Mouse (Mus musculus): ENCODE measurements at regions not wholly inside any gene's neighbourhood (a gene's known extent, or its start where the extent isn't known, plus 50 kb on each side); places are given as distances from the start of the nearest gene placed in this dataset.

DNA sequence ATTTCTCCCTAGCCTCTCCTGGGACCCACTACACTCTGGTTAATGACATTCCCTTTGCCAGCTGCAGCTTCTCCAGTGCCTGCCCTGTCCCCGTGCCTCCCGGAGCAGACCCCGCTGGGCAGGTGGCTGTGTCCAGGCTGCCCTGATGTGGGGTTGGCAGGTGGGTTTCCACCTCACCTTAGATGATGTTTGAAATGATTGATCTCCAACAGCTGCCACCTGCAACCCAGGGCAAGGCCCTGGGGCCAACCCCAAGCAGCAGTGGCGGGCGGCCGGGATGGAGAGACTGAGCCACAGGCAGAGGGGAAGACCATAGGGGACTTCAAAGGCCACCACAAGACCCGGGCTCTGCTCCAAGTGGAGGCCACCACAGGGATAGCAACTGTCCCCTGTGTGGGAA is 93.6 kb upstream of the Mvb12b start:
- DNase-seq: no peak

DNA sequence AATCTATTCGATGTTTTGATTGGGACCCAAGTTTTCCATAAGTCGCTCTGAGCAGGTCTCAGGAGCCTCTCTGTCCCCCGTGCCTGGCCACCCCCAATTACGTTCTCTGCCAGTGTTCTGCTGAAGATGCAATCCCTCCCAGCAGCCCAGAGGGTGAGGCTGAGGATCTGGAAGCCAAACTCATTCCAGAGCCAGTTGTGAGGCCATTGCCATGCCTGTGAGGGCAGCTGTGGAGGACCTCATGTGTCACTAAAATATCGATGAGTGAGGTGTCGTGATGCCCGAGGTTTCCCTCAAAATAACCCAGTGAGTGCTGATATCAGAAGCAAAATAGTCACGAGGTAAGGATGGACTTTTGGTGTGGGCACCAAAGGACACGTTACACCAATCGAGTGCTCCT is 93.1 kb upstream of the Mvb12b start:
- DNase-seq: no peak

DNA sequence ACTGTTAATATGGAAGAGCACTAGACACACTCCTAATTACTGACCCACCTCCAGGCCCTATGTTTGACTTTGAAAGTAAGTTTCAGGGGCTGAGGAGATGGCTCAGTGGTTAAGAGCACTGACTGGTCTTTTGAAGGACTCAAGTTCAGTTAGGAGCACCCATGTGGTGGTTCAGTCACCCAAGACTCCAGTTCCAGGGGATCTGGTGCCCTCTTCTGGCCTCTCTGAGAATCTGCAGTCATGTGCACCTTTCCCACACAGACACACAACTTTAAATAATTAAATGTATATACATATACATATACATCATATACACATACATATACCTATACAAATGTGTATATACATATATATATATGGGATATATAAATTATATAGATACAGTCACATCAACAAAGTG is 91.5 kb upstream of the Mvb12b start:
- no peak for DNase-seq

DNA sequence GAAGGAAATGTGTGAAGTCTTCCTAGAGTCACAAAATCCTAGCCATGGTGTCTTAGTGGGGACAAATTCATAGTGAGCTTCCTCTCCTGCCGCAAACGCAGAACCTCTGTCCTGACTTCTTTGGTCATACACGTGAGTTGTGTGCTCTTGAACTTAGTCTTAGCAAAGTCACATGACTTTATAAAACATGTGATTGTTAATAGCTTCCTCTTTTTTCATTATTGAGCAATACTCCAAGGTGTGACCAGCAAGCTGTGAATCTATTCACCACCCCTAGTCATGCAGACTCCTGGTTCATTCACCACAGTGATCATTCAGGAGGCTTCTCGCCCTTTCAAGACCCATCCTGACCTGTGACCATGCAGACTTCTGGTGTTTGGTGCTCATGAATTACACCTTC is 90.8 kb upstream of the Mvb12b start:
- DNase-seq: no peak

DNA sequence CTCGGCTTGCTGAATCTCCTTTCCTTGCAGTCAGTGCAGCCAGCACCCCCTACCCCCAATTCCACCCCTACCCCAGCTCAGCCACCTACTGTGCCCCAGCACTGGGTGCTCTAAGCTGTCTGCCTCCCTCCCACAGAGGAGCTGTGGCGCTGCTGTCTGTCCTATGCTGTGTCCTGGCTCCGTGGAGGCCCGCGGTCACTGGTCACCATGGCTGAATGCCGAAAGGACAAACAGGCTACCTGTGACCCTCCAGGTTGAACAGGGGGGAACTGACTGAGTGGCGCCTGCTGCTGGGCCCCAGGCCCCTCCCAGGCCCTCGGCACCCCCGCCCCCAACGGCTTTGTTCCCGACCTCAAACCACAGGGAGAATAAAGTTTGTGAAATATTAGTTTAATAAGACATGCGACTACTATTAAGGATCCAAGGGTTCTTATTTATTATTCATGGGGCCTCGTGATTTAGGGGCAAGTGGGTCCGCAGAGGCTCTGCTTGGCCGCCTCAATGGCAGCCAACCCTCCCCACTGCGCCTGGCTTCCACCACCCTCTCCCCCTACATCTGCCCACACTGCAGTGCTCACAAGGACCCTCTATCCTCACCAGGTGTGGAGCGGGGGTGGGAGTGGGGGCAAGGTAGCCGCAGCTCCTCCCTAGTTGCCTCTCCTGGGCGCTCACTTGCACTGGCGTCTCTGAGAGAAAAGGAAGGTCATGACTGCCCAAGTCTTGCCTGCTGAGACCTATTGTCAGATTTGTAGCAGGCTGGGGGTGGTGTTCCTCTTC is 90.0 kb upstream of the Mvb12b start:
- DNase-seq: no peak

DNA sequence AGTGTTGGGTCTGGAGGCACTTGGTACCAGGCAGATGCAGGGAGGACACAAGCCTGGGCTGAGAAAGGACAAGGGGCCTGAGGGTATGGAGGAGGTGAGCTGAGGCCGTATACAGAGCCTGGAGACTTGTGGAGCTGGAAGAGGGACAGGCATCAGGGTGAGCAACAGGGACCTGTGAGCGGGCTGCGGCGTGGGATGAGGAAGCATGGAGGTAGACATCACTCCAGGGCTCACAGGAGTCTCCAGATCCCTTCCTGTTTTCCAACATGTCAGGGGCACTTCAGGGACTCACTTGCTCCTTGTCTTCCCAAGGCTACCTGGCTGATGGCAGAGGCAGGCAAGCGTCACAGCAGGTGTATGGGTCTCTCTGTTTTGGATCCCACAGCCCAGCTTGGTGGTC is 89.4 kb upstream of the Mvb12b start:
- no peak for DNase-seq

DNA sequence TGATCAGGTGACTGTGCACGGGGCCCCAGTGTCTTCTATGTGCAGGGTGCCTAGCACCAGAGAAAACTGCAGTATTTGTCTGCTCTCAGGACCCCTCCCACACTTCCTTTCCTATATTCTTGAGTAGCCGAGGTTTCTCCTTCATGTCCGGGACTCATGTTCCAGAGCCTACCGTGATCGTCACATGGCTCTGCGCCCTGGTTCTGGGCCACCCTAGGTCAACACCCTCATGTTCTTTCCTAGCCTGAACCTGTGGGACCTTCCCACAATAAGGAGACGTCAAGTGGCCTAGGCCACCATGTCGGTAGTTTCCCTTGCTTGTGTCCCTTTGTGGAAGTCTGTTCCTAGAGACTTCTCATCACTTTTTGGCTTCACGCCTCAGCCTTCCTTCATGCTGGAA is 88.4 kb upstream of the Mvb12b start:
- DNase-seq: no peak

DNA sequence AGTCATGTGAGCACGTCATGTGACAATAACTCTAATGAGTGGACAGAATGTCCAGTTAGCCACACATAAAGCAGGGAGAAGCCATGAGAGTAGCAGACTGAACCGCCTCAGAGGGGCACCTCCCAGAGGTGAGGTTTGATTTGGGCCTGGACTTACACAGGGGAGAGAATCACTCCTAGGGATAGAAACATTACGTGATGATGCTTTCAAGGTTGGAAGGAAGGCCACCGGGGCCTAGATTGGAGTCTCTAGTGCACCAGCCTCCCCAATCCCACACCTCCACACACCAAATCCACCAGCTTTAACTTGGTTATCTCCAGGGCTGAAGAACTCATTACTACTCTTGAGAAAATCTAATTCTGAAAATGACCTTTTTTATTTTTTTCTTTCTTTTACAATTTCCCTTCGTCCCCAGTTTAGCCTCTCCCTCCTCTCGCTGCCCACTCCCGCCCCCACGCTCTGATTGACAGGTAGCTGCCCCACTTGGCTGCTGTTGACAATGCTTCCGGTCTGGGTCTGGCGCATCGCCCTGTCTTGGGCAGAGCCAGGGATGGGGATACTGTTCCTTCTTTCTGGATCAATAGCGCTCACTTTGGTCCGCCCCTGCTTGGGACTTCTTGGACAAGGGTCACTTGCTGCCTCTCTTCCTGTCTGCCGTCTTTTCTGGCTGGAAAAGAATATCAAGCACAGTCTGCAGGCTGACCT is 87.8 kb upstream of the Mvb12b start:
- no peak for DNase-seq

DNA sequence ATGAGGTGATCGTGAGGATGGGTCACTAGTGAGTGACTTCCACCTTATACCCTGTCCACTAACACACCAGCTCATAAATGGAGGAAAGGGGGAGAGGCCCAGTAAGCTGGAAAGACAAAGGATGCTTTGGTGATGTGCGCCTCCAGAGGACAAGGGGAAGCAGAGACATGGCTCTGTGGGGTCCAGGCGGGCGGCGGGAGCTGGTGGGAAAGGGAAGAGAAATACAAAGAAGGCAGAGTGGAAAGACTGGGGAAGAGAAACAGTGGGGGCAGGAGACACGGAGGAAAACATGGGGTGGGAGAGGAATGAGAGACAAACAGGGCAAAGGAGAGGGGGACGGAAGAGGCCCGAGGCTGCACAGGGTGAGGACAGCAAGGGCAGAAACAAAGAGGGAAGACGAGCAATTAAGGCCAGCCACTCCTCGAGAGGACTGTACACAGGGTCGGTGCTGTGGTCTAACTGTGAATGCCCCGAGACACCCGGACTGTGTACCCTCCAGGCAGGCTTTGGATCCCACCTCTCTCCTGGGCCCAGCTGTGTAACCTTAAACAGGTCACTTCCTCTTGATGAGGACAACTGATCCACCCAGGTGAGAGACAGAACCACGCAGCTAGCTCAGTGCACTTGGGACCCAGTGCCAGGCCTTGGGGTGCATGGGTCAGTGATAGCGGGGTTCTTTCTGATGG is 87.1 kb upstream of the Mvb12b start:
- DNase-seq: no peak

DNA sequence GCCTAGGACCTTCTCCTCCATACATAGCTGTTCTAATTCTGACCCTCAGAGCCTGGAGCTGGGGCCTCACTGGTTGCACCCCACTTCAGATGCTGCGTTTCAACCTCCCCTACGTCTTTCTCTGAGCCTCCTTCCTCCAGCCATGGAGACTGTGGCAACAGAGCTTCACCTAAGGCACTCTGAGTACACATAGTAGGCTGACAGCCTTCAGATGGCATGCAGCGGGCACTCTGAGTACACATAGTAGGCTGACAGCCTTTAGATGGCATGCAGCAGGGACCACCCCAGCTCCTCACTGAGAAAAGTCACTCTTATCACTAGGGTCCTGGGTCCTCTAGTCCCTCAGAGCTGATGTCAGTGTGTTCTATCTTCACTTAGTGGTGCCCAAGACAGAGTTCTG is 86.3 kb upstream of the Mvb12b start:
- DNase-seq: no peak

DNA sequence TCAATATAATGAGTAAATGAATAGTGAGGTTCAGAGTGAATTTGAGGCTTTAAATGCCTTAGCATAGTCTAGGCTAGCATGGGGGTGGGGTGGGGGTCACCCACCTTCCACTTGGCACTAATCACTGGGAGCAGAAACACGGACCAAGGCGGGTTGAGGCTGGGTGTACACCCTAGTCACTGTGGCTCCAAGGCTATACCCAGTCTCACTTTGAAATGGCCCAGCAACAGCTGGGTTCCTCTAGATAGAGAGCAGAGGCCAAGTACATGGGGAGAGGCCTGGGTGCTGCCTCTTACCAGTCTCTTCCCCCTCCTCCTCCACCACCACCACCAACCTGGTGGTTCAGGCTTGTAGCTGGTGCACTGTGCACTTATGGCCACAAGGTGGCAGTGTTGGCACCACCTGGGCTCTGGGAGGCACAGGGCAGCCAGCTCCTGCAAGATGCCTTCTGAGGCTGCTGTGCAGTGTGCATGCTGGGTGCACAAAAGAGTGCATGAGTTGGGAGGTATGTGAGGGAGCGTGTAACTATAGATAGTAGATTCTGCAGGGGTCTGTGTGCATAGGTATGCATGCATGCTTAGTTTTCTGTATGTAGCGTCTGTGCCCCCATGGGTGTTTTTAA is 85.6 kb upstream of the Mvb12b start:
- peak; percentile 86 for DNase-seq

DNA sequence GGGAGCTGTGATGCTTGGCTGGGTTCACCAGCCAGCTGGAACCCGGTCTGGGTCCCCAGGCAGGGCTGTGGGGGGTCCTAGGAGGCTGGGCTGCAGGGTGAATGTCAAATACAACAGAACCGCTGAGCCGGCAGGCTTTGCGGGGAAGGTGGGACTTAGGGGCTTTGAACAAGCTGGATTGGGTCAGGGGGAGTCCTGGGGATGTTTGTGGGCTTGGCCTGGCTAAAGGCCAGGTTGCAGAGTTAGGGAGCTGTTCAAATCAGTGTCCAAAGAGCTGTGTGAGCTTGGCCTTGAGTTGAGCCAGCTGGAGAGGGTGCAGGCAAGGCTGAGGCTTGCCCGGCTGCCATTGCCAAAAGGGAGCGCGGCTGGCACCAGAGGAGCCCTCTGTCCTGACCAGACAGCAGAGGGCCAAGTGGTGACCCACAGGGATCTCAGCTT is 79.3 kb upstream of the Mvb12b start:
- DNase-seq: peak; percentile 37

DNA sequence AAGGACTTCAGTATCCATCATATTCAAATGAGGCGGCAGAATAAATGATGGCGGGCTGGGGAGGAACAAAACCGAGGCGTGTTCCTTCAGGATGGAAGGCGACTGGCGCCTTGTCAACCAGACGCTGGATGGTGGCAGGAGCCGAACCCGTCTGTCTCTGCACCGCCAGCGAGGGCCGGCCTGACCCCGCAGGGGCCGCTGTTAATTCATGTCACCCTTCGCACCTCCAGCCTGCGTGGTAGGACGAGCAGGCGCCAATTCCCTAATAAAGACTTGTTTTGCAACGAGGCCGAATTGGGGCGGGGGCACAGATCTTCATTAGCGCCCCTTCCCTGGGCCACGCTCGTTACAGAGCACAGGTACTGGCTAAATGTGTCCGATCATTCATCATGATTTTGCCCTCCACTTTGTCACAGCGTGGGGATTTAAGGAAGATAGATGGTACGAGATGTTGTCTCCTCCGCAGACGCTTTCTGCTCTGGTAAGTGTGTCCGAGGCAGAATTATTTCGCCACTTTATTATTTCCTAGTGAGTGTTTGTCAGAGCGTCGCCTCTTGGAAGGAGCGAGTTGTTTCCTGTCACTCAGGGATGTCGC is 78.7 kb upstream of the Mvb12b start:
- peak; percentile 50 for DNase-seq

DNA sequence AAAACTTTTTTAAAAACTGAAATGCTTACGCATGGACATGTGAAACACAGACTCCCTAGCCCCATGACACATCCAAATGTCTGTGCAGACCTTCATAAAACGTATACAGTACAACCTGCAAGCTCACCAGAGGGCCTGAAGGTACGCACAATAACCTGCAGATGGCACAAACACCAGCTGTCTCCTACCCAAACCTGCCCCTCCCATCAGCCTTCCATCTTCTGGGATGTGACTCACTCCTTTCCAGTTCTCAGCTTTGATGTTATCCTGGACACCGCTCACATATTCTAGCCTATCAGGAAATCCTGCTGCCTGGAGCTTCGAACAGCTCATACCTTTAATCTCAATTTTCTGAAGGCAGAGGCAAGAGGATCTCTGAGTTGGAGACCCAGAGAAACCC is 76.3 kb upstream of the Mvb12b start:
- DNase-seq: no peak

DNA sequence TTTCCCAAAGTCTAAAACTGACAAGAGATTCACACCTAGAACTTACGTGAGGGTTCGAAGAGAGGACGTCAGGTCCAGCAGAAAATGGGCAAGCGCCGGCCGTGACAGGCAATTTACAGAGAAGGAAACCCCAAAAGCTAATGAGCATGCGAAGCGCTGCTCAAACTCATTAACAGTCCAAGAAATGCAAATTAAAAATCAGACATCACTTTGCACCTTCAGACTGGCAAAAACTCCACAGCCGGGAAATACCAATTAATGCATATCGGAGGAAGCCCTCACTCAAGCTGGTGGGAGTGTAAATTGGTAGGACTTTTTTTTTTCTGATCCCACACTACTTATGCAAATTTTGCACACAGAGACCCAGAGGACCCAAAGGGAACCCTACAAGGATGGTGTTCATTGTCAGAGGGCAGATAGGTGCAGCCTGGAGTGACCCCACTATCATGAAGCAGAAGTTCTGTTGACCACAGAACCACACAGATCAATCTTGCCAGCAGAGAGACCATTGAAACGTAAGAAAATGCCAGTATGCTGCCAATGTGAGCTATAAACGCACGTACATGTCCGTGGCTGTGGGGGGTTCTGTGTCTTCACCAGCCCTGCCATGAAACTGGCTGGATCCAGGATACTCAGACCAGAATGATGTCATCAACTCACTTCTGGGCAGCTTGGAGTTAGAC is 74.8 kb upstream of the Mvb12b start:
- DNase-seq: no peak

DNA sequence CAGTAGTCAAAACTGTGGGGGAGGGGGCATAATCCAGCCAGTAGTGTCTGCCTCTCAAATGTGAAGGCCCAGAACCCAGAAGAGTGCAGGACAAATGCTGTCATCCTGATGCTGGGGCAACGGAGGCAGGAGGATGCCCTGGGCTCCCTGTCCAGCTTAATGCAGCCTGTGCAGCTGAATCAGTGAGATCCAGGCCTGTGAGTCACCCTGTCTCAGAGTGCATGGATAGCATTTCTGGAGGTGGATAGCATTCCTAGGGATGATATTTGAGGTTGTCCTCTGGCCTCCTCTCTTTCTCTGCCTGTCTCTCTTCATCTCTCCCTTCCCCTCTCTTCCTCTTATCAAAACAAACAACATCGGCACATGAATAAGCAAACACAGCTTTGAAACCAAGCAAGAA is 73.8 kb upstream of the Mvb12b start:
- DNase-seq: no peak

DNA sequence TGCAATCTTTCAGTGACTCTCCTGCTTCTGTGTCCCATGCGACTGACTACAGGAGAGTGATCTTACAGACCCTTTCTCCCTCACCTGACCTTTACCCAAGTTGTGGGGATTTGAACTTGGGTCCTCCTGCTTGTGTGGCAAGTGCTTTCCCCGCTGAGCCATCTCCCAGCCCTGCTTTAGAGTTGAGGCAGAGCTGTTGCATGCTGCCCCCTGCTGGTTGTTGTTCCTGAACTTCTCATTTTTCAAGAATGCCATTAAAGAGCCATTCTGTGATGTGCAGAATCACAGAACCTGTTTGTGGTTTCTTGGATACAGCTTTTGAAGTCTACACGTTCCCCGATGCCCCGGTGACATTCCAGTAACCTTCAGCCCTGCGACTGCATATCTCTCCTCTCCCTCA is 70.0 kb upstream of the Mvb12b start:
- peak; percentile 67 for DNase-seq

DNA sequence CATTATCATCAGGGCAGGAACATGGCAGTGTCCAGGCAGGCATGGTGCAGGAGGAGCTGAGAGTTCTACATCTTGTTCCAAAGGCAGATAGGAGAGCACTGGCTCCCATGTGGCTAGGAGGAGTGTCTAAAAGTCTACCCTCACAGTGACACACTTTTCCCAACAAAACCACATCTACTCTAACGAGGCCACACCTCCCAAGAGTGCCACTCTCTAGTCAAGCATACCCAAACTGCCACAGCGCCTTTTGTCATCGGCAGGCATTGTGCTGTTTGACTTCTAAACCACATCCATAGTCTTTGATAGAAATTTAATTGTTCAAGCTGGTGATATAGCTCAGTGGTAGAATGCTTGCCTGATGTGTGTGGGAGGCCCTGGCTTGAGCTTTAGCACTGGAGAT is 56.6 kb upstream of the Mvb12b start:
- DNase-seq: no peak

DNA sequence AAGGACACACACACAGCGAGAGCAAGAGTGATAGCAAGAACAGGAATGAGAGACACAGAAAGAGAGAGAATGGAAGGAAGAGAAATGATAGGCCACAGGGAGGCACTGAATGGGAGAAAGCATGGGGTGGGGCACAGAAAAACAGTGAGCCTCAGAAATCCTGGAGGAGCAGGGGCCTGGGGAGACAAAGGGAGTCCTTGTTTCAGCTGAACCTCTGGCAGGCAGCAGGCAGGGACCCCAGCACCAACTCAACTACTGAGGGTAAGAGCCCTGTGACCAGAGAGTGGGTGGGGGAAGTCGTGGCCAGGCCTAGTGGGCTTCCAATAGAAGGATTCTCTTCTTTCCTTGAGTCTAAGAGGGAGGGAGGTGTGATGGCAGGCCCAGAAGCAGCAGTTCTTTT is 54.3 kb upstream of the Mvb12b start:
- DNase-seq: no peak

DNA sequence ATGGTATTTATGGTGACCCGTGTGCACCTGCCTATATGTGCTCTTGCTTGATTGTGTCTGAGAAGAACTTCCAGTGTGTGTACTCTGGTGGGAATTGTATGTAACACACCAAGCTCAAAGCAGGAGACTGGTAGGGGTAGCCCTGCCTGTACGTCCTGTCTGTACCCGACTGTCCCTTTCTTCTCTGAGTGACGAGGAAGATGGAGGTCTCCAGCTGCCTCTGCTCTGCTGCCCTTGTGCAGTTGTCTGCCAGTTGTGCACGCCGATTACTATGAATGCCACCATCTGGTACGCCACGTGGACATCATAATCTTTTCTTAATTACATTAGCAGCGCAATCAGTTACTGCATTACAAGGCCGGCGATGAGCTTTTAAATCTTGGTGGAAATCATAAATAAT is 53.6 kb upstream of the Mvb12b start:
- DNase-seq: no peak

DNA sequence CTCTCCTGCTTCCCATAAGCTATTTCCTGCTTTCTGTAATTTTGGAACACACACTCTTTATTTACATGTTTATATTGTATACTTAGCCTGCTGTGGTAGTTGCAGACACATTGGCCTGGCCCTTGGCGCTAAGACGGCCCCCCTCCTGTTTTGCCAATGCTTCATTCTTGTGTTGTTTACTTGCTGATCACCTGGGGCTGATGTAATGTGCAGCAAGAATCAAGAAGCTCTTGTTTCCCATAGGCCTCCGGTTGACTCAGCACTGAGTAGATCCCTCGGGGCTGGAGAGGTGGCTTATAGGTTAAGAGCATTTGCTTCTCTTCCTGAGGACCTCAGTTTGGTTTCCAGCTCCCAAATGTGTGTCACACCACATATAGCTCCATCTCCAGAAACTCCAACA is 52.1 kb upstream of the Mvb12b start:
- DNase-seq: no peak

Measured in embryo, embryonic 11 days (tissue).